Mouse (Mus musculus) lung, postnatal 25 days (tissue): ENCODE results near the gene Igfals.

Experiments
- DNase-seq: peaks from one replicate; pipeline ENCODE4 v3.0.0; 2022; ENCODE audit warnings: low spot score

Gene Igfals

GRCm38 (mm10) chr17:24865776-24866175, at the start of gene Igfals:
Igfals (plus strand) TSS chr17:24865997.
- no peak for DNase-seq

GRCm38 (mm10) chr17:24817503-24817902, 48.3 kb upstream of the Igfals start:
- no peak for DNase-seq

DNA sequence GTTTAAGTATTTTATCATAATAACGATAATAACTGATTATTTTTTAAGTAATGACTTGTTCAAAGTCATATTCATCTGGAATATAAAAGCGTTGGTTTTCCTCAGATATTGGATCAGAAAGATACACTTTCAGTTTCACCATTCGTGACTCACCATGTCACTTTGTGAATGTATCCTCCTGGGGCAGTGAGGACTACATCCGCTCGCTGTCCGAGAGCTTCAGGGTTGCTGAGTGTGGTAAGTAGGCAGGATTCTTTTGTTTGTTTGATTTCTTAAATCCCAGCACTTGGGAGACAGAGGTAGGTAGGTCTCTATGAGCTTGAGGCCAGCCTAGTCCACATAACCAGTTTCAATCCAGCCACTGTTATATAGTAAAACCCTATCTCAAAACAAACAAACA, 47.6 kb upstream of the Igfals start:
- no peak for DNase-seq

- DNase-seq: no peak
These were observed 46.3 kb upstream of the Igfals start for GRCm38 (mm10) chr17:24819469-24819868.

DNA sequence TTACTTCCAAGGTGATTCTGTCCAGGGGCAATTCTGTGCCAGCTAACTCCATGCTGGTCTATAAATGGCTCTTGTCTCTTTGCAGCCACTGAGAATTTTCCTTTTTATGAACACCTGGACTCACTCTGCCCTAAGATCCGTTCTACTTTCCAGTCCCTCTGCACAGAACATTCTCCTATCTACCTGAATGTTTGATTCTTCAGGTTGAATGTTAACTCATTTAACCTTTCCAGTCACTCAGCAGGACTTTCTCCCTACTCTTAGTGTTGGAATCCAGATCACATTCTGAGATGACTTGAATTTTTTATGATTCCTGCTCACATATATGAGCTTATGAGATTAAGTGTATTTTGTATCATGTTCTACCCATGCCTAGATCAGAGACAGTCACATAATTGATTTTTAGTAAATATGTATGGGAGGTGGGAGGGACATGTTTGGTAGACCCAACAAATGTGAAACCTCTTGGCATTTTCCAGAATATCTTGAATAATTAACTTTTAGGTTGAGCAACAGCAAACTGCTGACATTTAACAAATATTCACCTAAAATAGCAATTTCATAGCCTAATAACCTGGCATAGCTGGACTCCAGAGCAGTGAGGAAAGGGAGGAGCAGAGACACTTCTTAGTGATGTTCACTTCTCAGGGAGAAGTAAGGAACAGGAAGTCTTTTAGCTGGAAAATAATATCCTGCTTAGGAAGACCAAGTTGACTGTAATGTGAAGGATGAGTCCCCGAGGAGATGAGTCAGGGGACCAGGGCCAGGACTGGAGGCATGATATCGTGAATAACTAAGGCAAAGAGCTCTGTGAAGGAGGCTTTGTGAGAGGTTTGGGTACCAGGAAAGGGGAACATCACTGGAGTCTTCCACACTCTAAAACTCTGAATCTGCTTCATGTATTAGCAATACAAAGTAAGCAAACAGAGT, 44.2 kb upstream of the Igfals start:
- DNase-seq: no peak

GRCm38 (mm10) chr17:24839842-24840241, 26.0 kb upstream of the Igfals start, which contains the start of gene Hagh:
Hagh (plus strand) TSS chr17:24840143.
- DNase-seq: no peak

DNA sequence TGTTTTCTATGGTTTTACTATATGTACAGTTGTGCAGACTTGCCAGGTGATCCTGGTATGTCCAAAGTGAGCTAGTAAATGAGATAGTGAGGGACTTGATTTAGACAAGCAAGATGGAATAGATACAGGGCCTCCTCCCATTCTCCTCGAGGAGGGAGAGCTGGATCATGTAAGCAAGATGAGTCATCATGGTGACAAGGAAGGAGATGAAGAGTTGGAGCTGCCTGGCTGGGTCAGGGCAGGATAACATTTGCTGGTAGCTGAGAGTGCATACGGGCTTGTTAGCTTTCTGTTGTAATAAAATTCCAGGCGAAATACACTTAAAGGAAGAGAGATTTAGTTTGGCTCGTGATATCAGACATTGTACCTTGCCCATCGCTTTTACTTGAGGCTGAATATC, 25.5 kb upstream of the Igfals start:
- DNase-seq: no peak

DNA sequence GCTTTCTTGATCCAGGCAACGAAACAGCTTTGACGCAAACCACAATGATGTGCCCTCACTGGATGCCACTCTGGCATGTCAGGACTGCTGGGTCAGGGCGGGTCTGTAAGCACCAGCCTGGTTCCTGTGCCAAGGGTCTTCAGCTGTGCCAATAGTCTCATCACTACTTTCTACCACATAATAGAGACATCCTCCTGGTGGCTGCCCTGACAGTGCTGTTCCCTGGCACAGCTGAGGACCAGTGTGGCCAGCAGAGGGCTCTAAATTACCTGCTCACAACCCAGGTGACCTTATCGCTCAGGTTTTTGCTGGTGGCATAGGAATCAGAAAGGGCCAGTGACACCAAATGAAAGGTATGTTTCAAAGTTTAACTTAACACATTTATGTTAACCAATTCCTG, 24.7 kb upstream of the Igfals start:
- peak; percentile 42 for DNase-seq

GRCm38 (mm10) chr17:24842631-24843030, 23.2 kb upstream of the Igfals start:
- no peak for DNase-seq

GRCm38 (mm10) chr17:24844525-24844924, 21.3 kb upstream of the Igfals start:
- DNase-seq: no peak

GRCm38 (mm10) chr17:24847386-24847785, 18.4 kb upstream of the Igfals start:
- DNase-seq: no peak

GRCm38 (mm10) chr17:24848600-24849031, 17.2 kb upstream of the Igfals start:
- DNase-seq: no peak

DNA sequence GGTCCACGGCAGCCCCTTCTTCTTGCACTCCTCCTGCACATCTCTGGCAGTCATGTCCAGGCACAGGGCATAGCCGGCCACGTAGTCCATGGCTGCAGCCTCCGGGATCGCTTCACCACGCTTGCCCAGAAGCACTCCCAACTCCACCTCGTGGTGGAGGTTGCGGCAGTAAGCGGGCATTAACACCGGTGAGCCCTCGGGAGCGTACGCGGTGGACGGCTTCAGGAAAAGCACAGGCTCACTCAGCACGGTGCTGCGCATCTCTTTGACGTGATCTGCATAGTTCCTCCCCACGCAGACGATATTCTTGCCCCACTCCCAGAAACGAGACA, 16.1 kb upstream of the Igfals start:
- DNase-seq: no peak

GRCm38 (mm10) chr17:24850065-24850772, 15.6 kb upstream of the Igfals start, which contains the start of gene Fahd1:
Fahd1 (minus strand) TSS chr17:24850364.
- peak; percentile 99 for DNase-seq

DNA sequence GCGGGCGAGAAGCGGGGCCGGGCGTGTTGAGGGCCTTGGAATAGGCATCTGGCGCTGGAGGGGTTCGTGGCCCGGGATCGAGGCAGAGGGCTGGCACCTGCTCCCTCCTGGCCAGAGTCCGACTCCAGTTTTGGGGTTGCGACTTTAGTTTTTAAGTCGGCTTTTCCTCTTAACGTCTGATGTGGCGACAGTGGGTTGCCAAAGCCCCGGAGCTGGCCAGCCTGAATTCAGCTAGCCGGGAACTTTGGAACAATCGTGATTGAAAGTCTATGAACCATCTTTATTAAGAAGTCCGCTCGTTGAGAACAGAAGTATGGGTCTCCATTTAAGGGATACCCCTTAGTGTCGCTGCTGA, 15.0 kb upstream of the Igfals start:
- DNase-seq: no peak

GRCm38 (mm10) chr17:24851381-24852125, 14.2 kb upstream of the Igfals start:
- DNase-seq: no peak

DNA sequence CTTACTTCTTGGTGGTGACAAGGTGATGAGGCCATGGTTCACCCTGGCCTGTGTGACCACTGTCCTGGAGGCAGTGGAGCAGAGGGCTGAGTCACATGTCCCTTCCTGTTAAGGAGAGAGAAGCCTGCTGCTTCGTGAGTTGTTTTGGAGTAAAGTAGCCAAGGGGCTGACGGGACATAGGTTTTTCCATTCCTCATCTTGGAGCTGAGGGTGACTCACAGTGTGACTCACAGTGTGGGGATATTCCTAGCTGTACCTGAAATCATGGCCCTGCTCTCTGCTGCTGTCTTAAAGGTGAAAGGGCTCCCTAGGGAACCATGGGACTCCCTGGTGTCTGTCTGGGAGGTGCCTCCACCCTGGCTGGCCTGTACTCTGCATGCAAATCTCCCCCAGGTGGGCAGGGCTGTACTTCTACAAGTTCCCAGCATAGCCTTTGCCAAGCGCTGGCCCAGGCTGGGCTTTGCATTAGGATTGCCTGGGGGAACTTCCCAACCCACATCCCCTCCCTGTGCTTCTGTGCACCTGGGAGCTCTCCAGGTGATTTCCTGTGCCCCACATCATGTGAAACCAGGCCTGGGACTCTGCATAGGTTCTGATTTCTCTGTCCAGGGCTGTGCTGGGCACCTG, 9.8 kb upstream of the Igfals start:
- no peak for DNase-seq

GRCm38 (mm10) chr17:24856589-24856988, 9.2 kb upstream of the Igfals start:
- no peak for DNase-seq

DNA sequence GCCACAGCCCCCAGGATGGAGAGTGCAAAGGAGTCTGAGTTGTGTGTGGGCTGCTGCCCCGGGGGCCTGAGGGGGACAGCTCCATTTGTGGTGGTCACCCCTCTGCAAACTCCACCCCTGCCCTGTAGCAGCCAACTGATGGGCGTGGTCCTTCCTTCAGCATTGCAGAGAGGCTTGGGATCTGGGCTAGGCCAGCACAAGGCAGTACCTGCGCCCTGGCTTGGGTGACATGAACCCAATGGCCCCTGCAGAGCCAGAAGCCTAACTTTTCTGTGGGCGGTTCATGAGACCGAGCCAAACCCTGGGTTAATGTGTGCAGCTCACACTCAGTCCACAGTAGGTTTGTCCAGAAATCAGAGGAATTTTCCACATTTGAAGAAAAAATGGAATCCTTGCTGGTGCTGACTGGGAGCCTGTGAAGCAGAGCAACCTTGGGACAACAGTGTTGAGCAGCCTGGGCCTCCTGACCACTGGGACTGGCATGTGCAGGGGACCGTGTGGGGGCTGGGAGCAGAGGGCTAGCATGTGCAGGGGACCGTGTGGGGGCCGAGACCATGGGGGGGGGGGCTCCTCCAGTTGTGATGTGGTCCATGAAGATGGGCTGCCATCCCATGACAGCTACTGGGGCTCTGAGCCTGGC, 7.8 kb upstream of the Igfals start:
- DNase-seq: no peak

DNA sequence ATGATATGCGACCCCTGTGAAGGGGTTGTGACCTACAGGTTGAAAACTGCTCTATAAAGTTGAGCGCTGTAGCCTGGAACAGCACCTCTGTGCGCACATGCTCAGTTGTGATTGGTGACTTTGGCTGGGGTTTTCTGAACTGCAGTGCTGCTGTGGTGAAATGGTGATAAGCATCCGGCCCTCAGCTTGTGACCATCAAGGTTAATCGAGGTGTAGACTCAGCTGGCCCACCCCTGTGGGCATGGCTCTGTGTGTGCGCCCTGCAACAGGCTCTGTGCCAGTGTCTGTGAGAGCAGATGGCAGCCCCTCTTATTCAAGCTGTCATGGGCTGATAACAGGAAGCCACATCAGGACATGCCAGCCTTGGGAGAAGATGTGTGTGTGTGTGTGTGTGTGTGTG, 6.8 kb upstream of the Igfals start:
- DNase-seq: no peak

DNA sequence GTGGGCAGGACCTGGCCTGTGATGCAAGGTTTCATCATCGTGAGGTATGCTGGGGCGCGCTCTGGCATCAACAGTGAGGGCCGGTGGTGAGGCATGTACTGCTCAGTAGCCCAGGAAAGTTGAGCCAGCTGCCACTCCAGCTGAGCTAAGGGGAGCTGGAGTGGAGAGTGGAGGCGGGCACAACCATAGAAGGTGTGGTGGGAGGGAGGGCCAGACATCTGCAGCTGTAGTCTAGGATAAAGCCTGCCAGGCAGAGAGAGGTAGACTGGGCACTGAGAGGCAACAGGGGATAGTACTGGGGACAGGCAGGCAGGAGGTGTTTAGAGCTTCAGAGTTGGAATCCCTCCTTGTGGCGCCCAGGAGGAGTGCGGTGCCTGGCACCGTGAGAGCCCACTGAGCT, 5.7 kb upstream of the Igfals start:
- DNase-seq: no peak

DNA sequence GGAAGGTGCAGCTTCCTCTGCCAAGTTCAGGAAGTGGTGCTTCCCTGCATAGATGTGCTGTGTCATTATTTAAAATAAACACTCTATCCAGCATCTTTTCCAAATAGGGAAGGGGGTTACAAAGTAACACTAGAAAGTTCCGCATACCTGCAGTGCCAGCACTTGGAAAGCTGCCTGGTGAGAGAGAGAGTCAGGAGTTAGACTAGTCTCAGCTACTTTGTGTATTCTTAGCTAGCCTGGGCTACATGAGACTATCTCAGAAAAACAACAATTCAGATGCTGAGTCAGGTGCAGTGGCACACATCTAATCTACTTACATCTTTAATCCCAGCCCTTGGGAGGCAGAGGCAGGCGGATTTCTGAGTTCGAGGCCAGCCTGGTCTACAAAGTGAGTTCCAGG, 4.0 kb upstream of the Igfals start:
- DNase-seq: no peak
